Mouse (Mus musculus): ENCODE measurements at regions not wholly inside any gene's neighbourhood (a gene's known extent, or its start where the extent isn't known, plus 50 kb on each side); places are given as distances from the start of the nearest gene placed in this dataset.

GRCm38 (mm10) chr16:85637079-85637478 lies 83.9 kb upstream of the Cyyr1 start:
- Histone ChIP-seq H3K4me3 (replicated peaks; ENCODE audit: low read length) (no peak overlapping the region), H3K36me3 (ENCODE audit: insufficient read depth, low read length) (no peaks in the 10 kb centered on the region), H3K4me1 (replicated peaks; ENCODE audit: low read depth, low read length) (no peaks in the 10 kb centered on the region), H3K9me3 (ENCODE audit: low read length) (no peaks in the 10 kb centered on the region), H3K27me3 (ENCODE audit: insufficient read depth, low read length) (no peaks in the 10 kb centered on the region)
- TF ChIP-seq NANOG (IDR thresholded peaks at IDR 0.05; ENCODE audit: borderline replicate concordance, low read length) (no peak), CTCF (conservative IDR thresholded peaks at IDR 0.05; ENCODE audit: low read length) (no peak), POU5F1 (IDR thresholded peaks at IDR 0.05; ENCODE audit: borderline replicate concordance, low read length) (no peak)

- TF ChIP-seq POU5F1 (IDR thresholded peaks at IDR 0.05; ENCODE audit: borderline replicate concordance, low read length), result no peak
- TF ChIP-seq CTCF (conservative IDR thresholded peaks at IDR 0.05; ENCODE audit: low read length), result no peak
- no peaks in the 10 kb centered on the region for H3K36me3 ChIP-seq (ENCODE audit: insufficient read depth, low read length)
- no peaks in the 10 kb centered on the region for H3K9me3 ChIP-seq (ENCODE audit: low read length)
- no peaks in the 10 kb centered on the region for H3K27me3 ChIP-seq (ENCODE audit: insufficient read depth, low read length)
- no peak overlapping the region for H3K4me3 ChIP-seq (replicated peaks; ENCODE audit: low read length)
- no peaks in the 10 kb centered on the region; the same call in 1 of the 2 replicates for H3K4me1 ChIP-seq (replicated peaks; ENCODE audit: low read depth, low read length)
These were observed 76.5 kb upstream of the Cyyr1 start for GRCm38 (mm10) chr16:85629738-85630137.

- no peaks in the 10 kb centered on the region for H3K9me3 ChIP-seq (ENCODE audit: low read length)
- H3K4me3 ChIP-seq (replicated peaks; ENCODE audit: low read length), result no peak overlapping the region
- TF ChIP-seq POU5F1 (IDR thresholded peaks at IDR 0.05; ENCODE audit: borderline replicate concordance, low read length) (no peak), CTCF (conservative IDR thresholded peaks at IDR 0.05; ENCODE audit: low read length) (no peak), NANOG (IDR thresholded peaks at IDR 0.05; ENCODE audit: borderline replicate concordance, low read length) (no peak)
- no peaks in the 10 kb centered on the region for H3K27me3 ChIP-seq (ENCODE audit: insufficient read depth, low read length)
- H3K4me1 ChIP-seq (replicated peaks; ENCODE audit: low read depth, low read length), result no peaks in the 10 kb centered on the region; the same call in 1 of the 2 replicates
- no peaks in the 10 kb centered on the region for H3K36me3 ChIP-seq (ENCODE audit: insufficient read depth, low read length)
These were observed 71.3 kb upstream of the Cyyr1 start for GRCm38 (mm10) chr16:85624505-85624904.

GRCm38 (mm10) chr16:85604089-85604488 lies 50.9 kb upstream of the Cyyr1 start:
- Histone ChIP-seq H3K27me3 (ENCODE audit: insufficient read depth, low read length) (no peaks in the 10 kb centered on the region), H3K9me3 (ENCODE audit: low read length) (no peaks in the 10 kb centered on the region), H3K36me3 (ENCODE audit: insufficient read depth, low read length) (no peaks in the 10 kb centered on the region), H3K4me3 (replicated peaks; ENCODE audit: low read length) (no peak overlapping the region), H3K4me1 (replicated peaks; ENCODE audit: low read depth, low read length) (no peaks in the 10 kb centered on the region)
- no peak for TF ChIP-seq CTCF (conservative IDR thresholded peaks at IDR 0.05; ENCODE audit: low read length)
- no peak for TF ChIP-seq NANOG (IDR thresholded peaks at IDR 0.05; ENCODE audit: borderline replicate concordance, low read length)
- TF ChIP-seq POU5F1 (IDR thresholded peaks at IDR 0.05; ENCODE audit: borderline replicate concordance, low read length), result no peak
